Mouse (Mus musculus) cerebellum, postnatal 4 days (tissue): ENCODE data around the gene Setdb2.
"Not testable (repeated sequence)": the region's sequence is repeated elsewhere in the genome, so short reads cannot be mapped to it uniquely, and the experiment has no call there.

ENCODE experiments used
- DNase-seq, 2 experiments: peaks; one replicate each; pipeline ENCODE4 v3.0.0; 2022; ENCODE audit warnings: low spot score in 2 of 2, mixed read lengths in 1 of 2

The Setdb2 gene

DNA sequence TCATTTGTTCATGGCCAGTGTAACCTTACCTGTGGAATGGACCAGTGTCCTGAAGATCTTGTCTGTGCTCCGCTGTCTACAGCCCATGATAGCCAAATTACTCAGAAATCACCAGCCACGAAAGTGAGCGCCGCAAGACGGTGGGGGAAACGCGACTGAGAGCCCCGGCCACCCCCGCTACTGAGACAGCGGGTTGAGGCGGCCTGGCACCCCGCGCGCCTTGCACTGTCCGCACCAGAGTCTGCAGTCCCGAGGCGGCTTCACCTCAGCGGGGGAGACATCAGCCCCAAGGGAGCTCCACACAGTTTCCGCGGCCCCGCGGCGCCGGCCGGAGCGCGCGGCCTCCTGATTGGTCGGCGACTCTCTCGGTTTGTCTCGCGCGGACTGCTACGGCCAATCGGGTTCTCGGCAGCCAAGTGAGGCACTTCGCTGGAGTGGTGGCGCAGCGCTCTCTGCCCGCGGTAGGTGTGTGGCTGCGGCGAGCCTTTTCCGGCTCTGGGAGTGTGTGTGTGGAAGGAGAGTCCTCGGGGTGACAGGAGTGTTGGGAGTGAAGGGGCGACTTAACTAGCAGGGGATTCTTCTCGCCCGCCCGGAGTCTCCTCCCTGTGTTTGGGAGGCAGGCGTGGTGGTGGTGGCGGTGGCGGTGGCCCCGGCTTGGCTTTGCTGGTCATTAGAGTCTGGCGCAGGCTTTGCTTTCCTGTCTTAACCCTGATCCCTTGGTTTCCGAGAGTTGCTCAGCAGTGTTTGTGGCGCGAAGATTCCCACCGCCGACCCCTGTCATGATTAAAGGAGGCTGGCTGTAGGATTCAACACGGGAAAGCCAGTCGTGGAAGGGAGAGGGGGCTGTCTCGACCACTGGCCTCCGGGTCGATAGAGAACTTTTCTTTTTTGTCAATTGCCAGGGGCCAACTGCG lies at the start of gene Setdb2, which contains the start of gene Cab39l:
Gene Setdb2, minus strand, starts transcription at position 327 of the 914 bp plus-strand sequence.
Gene Cab39l, plus strand, starts transcription at position 415 of the 914 bp plus-strand sequence.
- DNase-seq = peak; percentile 83 to 91

DNA sequence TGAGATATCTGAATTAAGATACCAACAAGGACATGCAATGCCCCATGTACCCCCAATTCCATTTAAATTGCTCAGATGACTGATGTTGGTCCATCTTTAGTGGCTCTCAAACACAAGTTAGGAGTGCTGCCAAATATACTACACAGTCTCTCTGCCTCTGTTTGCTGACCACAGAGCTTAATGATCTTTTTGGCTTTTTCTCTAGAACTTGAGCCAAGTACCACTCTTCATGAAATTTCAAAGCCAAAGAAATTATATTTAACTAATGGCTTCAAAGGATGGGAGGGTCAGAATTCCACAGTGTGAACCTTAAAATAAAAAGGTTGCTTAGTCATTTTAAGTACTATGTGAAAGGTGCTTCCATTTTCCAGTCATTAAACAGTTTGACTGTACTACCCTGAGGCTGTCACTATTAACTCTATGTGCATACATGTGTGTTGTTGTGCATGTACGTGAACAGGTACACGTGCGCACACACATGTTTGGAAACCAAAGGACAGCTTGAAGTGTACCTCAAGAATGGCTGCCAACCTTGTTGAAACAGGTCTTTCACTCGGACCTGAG lies 44.6 kb upstream of the Setdb2 start:
- DNase-seq = no peak

DNA sequence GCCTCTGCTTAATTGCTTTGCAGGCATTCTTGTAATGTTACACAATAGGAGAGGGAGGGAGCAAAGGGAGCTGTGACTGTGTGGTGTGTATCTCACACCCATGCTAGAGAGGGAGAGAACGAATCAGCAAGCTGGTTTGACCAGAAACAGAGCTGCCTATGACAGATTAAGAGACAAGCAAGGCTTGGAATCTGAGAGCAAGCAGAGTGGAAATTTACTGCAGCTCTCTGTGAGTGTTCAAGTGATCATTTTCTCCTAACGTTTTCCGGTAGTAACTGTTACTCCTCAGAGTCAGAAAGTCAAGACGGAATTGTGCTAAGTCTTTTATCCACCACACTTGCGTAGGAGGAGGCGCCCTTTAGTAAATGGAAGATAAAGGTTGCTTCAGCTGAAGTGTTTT lies 38.0 kb upstream of the Setdb2 start:
- no peak for DNase-seq

DNA sequence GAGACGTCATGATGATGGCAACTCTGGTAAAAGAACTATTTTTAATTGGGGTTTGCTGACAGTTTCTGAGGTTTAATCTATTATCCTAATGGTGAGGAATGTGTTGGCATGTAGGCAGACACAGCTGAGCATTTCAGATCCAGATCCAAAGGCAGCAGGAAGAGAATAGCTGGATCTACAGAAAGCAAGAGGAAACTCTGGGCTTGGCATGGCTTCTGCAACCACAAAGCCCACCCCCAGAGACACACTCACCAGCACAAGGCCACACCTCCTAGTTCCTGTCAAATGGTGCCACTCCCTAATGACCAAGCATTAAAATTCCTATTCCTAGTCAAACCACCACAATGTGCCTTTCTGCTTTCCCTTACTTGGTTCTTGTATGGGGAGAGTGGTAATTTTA lies 30.1 kb upstream of the Setdb2 start:
- no peak for DNase-seq

DNA sequence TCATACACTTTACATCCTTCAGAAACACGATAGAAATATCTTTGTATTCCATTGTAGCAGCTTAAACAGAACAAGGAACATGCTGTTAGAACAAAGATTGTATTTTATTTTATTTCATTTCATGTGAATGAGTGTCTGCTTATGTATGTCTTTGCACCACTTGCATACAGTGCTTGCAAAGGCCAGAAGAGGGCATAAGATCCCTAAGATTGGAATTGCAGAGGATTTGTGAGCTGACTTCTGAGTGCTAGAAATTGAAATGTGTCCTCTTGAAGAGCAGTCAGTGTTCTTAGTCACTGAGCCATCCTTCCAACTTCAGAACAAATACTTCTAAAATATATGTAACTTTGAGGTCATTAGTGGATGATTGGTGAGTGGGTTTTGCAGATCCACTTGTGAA lies 27.1 kb upstream of the Setdb2 start:
- no peak for DNase-seq

DNA sequence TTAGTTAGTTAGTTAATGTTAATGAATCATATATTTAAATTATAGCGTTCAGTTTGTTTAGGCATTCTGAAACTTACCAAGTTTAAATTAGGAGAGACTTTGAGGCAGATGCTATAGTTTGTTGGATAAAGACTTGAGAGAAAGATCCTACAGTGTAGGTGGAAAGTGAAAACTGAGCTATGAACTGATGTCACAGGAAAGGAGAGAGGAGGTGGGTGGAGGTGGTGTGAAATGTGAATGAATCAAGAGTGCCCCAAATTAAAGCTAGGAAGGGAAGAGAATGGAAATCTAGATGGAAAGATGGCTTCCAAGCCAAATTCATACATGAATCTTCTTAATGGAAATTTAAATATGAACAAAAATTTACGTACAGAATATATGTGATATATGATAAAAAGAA lies 25.8 kb upstream of the Setdb2 start:
- DNase-seq = no peak

DNA sequence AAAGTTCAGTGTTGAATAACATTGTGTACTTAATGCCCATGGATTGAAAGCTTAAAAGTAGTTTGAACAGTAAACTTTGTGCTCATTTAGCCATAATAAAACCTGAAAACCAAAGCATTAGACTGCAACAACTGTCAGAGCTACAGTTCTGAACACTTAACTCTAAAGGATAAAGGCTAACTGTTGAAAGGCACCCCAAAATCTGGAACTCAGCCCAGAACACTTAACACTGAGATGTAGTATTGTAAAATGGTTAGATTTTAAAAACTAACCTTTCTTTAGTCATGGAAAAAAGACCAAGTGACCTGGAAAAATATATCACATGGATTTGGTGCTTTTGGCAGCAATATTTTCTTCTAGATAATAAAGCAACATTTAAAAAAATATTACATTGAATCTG lies 7.3 kb upstream of the Setdb2 start:
- DNase-seq = no peak

DNA sequence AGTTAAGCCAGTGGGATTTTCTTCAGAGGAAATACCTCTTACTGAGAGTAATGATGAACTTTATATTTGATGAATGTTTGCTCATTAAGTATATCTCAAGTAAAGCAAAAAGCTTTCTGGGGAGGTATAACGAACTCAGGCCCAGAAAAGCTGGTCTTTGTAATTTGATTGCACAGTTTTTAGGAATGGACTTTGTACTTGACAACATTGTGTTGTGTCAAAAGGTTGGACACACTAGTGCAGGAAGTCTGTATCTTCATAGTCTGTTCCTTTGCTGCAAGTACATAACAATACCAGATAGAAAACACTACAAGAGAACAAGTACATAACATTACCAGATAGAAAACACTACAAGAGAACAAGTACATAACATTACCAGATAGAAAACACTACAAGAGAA lies 4.7 kb upstream of the Setdb2 start:
- DNase-seq = no peak

DNA sequence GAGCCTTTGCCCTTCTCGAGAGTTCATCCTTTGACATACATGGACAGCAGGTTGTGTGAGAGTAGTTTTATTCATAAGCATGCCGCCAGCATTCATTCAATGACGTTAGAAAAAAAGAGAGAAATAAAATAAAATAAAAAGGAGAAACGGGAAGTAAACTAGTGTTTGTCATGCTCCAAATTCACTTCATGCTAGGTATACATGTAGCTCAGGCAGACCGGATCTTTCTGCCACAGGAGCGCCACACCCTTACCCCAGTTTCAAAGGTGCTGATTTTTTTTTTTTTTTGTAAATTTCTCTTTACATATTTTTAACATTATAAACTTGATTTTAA lies 755 bp upstream of the Setdb2 start:
- no peak for DNase-seq

DNA sequence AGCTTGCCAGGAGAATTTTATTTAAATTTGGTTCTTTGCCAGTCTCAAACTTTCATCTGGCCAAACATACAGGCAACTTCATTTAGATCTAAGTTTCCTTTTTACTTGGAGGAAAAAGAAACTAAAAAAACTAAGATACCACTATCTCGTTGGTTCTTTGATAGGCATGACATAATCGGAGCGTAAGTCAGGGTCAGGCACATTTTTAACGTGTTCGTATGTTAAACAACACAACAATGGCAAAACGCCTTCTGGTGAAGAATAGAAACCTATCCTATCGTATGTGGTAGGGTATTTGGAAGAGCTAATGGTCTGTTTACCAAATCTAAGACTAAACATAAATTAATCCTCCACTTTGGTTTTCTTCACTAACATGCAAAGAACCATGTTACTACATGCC lies 645 bp downstream of the Setdb2 start:
- DNase-seq = no peak

DNA sequence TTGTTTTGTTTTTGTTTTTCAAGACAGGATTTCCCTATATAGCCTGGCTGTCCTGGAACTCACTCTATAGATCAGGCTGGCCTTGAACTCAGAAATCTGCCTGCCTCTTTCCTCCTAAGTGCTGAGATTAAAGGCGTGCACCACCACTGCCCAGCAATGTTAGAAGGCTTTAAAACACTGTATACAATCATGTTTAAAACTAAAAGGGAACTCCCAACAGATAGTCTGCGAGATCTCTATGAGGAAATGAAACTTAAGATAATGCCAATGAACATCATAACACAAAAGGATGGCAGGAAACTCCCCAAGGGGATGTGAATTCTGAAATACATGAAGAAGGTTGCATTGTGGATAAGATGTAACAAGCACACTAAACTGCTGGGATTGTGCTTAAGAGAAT lies 2.2 kb downstream of the Setdb2 start:
- no peak for DNase-seq

DNA sequence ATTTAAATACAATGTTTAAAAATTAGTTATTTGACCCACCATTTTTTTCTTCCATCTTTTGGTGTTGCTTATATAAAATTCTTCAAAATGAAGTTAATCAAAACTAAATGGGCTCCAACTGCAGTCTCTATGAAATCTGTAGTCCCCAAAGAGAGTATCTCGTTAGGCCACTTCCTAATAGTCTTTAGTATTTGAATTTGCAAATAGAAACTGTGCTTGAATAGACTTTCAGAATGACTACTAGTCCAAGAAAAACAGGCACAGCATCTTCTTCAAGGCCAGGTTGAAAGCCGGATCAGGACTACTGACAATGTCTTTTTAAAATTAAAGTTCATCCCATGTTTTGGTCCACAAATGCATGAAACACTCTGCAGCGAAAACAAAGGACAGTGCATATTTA lies 3.3 kb downstream of the Setdb2 start:
- no peak for DNase-seq

DNA sequence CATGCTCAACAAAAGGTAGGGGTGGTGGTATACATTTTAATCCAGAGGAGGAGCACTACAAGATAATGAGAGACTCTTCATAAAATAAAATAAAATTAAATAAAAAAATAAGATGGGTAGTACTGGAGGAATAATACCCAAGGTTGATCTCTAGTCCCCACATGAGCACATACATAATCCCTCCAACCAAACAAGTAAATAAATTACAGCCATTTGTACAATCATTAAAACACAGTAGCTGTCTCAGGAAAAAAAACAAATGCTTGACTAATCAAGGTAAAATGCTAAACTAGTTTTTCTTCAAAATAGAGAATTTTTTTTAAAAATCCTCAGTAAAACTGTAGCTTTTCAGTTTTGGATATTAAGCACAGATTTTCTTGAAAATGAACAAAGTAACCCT lies 5.5 kb downstream of the Setdb2 start:
- DNase-seq = no peak

DNA sequence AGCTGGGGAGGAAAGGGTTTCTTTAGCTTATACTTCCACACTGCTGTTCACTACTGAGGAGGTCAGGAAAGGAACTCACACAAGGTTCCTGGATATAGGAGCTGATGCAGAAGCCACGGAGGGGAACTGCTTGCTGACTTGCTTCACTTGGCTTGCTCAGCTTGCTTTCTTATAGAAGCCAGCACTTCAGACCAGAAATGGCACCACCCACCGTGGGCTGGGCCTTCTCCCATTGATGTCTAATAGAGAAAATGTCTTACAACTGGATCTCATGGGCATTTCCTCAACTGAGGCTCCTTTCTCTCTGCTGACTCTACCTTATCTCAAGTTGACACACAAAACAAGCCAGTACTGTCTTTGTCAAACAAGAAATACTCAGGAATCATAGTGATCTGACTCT lies 6.8 kb downstream of the Setdb2 start:
- DNase-seq = no peak

DNA sequence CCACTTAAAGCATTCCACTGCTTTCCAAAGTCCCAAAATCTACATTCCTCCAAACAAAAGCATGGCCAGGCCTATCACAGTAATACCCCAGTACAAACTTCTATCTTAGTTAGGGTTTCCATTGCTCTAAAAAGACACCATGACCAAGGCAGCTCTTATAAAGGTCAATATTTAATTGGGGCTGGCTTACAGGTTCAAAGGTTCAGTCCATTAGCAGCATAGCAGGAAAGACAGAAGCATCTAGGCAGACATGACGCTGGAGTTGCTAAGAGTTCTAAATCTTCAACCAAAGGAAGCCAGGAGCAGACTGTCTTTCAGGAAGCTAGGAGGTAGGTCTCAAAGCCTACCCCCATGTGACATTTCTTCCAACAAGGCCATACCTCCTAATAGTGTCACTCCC lies 10.1 kb downstream of the Setdb2 start:
- no peak for DNase-seq

DNA sequence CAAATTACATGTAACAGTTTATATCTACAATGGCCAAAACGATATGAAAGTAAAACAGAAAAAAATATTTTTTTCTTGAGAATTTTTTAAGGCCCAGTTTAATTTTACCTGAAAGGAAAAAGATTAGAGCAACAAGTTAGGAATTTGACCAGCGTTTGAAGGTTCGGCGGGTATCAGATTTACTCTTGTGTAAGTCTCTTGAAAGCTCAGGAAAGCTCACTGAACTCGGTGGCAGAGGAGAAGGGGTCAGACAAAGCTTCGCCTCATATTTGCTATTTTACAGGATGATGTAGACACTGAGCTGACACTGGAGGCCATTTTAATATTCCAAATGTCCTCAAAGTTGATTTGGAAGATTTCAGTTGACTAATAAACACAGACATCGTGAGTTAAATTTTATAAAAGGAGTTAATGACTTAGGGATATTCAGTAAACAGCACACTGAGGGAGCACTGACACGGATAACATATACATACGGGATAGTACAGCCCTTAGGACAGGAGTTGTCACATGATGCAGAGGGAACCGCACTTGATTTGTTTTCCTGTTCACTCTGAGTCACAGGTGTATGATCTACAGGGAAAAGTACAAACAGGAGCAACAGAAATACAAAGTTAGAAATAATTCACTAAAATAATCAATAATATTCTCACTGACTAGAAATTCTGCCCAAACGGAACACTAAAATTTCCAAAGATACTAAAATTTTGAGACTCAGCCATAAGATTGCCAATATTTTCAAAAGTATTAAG lies 17.6 kb downstream of the Setdb2 start:
- no peak for DNase-seq

DNA sequence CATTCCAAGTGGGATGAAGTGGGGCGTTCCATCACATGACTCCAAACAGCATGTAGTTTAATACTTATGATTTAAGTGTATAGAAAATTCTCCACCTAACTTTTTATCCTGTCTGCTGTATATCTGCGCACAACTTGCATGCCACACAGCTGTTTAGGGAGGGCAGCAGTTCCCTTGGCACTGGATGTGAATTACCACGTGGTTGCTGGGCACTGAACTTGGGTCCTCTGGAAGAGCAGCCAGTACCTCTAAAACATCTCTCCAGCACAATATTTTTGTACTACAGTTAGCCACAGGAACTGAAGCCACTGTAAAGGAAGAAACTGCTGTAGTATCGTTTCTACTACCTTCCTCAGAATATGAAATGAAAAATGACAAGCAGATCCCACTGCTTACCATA lies 22.5 kb downstream of the Setdb2 start:
- no peak for DNase-seq

DNA sequence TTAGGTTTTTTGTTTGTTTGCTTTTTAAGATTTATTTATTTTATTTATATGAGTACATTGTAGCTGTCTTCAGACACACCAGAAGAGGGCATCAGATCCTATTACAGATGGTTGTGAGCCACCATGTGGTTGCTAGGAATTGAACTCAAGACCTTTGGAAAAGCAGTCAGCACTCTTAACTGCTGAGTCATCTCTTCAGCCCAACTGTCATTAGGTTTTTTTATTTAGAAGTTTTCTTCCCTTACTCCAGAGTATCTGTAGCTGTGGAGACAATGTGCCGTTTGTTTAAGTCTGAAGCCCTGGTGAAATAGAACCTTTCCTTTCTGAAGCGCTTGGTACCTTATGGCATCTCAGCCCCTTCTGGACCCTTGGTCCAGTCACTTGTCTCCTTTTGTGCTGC lies 25.7 kb downstream of the Setdb2 start:
- DNase-seq = not testable (repeated sequence)

DNA sequence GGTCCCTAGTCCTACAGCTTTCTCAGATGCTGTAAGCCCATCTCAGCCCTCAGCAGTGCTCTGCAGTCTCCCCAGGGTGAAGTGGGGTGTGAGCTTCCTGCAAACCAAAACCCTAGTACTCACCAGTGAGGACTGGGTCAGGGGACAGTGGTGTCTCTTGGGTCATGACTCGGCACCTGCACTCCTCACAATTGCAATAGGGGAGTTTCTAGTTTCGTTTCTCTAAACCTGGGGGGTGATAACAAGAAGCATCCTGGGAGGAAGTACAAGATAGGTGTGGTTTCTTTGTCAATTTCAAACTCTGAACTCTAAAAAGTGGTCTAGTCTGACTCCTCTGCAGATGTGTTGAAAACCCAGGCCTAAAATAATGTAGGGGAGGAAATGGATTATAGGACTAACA lies 43.7 kb downstream of the Setdb2 start:
- DNase-seq = no peak

DNA sequence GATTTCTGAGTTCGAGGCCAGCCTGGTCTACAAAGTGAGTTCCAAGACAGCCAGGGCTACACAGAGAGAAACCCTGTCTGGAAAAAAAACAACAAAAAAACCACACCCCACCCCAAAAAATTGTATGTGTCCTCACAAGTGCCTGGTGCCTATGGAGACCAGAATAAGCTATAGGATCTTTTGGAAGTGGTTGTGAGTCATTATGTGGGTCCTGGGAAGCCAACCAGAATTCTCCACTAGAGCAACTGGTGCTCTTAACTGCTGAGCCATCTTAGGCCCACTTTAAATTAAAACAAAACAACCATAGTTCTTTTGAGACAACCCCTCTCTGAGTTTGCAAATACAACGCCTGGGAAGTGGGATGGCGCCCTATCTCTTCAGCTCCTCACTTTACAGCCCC lies 45.4 kb downstream of the Setdb2 start, which contains the start of gene Phf11c:
Gene Phf11c, minus strand, starts transcription at position 101 of the 400 bp plus-strand sequence.
- no peak for DNase-seq

DNA sequence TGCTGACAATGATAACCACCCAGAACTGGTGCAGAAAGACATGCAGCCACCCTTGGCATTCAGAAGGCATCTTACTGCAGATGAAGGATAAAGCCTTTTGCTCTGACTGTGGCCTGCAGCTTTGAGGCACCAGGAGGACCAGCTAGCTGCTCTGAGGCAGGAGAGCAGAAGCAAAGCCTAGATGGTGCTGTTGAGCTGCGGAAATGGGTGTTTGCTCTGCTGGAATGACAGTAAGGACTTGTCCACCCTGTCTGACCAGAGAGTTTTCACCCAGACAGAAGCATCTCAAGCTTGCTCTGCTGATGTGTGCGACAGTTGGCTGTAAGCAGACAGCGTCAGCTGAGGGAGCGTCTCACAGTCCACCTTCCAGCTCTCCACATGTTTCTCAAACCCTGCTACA lies 50.5 kb downstream of the Setdb2 start:
- DNase-seq = not testable (repeated sequence)

DNA sequence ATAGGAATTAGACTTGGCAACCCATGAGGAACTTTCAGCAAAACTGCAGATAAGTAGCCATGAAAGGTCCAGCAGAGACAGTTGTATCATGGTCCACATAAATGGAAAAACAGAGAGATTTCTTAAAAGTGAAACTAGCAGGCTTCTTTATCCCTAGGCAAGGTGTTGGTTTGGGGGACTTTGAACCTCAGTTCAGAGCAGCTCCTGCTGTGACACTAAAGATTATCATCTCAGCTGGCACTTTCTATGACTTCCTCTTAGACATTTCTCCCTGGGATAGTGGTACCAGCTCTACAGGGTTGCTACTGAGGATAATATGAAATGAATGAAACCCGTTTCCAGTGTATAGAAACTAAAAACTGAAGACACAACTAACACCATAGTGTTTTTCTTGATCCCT lies 51.2 kb downstream of the Setdb2 start:
- no peak for DNase-seq
